Mouse (Mus musculus): ENCODE results near the gene Stx19. TPM values are rescaled to one million over a fixed set of nuclear protein-coding genes. Genes with fewer than 3 reads are reported as not detected.
A peak's percentile ranks its signal among the peaks of the same experiment; 100 is the strongest.

Gene Stx19
- total RNA-seq (2014; fragmentation: Nextera tagmentation) (not detected in 2 replicates), total RNA-seq (2017) (not detected in 2 replicates)

DNA sequence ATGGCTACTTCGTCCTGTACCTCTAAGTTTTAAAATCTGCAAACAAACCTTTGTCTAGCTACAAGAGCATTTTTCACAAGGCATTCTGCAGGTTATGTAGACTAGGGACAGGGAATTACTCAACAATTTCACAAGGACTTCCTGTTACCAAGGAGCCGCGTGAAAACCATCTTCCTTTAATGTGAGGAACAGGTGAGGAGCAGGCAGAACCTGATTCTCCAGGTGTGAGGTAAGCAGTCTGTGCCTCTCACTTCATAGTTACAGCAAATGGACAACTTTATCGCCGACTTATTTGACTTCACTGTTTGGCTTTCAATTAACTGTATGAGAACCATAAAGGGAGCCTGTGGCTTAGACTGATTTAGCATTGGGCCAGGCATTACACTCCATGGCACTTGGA, at the start of gene Stx19:
Stx19 (plus strand) TSS at position 186 of the 400 bp plus-strand sequence.
- ATAC-seq (replicated peaks; ENCODE audit: poor library complexity, severe bottlenecking): peak; percentile 42

DNA sequence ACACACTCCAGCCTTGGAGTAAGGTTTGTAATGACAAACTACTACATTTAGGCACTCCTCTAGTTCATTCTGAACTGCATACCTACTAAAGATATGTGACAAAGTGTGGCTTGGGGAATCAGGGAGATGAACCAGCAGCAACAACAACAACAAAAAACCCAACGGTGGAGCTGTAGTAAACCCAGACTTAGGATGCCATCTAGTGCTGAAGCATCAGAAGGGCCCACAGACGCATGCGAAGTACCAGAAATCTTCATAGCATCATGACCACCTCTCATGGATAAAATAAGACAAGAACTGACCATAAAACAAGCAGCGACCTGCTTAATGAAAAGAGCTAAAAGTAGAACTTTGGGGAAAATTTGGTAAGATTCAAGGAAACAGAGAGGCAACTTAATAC, 41.0 kb upstream of the Stx19 start:
- ATAC-seq (replicated peaks; ENCODE audit: poor library complexity, severe bottlenecking): no peak

DNA sequence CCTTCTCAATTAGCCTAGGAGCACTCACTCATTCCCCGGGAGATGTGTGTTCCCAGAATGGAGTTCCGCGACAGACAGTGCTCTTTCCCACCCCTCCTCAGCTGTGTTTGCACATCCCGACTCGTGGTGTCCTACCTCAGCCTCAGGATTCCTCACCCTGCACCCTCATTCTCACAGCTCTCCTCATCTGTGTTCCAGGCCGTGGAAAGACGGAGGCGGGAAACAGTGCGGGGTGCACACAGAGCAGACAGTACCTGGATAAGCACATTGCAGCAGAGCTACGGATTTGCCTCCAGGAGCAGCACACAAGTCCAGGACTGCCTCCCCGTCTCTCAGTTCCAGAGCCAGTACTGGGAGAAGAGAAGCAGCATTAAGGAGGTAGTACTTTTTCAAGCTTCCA, 38.4 kb upstream of the Stx19 start:
- ATAC-seq (replicated peaks; ENCODE audit: poor library complexity, severe bottlenecking): no peak

DNA sequence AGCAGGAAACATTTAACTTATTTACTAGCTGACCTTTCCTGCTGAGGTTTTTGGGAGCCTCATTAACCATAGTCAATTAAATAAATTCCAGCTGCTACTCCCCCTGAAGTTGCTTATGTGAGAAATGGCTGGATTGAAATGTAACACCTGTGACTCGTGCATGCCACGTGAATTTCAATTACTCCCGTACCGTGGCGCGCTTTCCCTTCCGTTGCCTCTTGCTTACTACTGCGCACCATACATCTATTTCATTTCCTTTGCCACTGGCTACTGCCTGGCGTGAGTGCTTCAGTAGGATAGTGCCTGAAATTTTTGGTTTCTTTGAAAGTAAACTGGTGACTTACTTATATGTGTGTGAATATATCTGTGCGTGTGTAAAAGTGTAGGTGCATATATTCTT, 36.2 kb upstream of the Stx19 start:
- ATAC-seq (replicated peaks; ENCODE audit: poor library complexity, severe bottlenecking): no peak

DNA sequence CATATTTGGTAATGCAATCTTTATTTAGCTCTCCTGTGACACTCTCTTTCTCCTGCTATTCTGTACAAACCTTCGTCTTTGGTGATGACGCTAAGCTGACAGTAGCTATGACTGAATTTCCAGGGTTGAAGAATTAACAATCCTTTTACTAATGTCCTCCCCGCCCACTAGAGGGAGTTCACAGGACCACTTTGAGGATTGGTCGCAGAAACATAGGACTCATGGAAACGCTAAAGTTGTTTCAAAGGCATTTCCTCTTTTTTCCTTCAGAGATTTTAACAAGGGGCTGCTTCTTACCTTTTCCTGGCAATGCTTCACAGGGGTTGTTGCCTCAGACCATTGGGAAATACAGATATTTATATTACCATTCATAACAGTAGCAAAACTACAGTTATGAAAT, 32.2 kb upstream of the Stx19 start:
- peak; percentile 47 for ATAC-seq (replicated peaks; ENCODE audit: poor library complexity, severe bottlenecking)

DNA sequence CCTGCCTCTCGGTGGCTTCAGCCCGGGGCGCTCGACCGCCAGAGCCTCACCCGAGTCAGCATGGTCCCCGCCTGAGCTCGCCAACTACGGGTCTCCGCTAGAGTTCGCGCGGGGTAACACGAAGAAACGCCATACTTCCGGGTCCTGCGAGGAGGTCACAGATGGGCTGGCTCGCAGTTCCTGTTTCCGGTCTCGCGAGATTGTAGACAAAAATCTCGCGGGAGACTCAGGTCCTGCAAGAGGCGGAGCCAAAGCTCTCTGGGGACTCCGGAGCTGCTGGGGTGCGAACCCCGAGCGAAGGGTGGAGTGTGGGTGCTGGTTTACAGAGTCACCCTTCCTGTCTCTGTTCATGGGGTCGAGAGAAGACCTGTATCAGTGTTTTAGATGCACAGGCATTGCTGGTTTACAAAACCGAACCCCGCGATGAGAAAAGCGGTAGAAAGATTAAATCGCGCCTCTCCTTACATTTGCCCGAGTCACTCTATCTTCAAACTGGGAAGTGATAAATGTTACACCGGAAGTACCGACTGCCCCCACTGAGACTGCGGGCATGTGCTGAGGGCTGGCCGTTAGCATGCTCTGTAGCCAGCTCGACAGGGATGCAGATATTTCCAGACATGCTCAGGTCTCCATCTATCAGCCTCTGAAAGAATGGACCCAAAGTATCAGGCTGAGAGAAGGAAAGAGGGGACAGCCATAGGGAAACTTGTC, 27.7 kb upstream of the Stx19 start, which contains the start of gene Nsun3:
Nsun3 (minus strand) TSS at position 198 of the 711 bp plus-strand sequence.
- peak; percentile 73 for ATAC-seq (replicated peaks; ENCODE audit: poor library complexity, severe bottlenecking)

DNA sequence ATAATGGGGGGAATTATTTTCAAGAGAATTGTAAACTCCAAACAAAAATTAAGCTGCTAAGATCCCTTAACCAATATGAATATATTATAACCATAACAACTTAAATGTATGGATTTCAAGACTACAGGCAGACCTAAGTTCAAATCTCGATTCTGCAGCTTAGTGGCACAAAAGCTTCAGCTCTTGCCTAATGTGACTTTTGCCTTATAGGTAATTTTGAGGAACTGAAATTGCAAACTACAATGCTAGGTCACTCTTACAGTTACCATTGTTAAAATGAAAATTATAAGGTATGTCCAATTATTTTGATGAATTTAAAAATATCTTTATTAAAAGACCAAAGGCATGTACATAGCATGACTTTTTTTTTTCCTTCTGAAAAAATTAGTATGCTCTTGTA, 17.9 kb upstream of the Stx19 start:
- peak; percentile 81 for ATAC-seq (replicated peaks; ENCODE audit: poor library complexity, severe bottlenecking)

DNA sequence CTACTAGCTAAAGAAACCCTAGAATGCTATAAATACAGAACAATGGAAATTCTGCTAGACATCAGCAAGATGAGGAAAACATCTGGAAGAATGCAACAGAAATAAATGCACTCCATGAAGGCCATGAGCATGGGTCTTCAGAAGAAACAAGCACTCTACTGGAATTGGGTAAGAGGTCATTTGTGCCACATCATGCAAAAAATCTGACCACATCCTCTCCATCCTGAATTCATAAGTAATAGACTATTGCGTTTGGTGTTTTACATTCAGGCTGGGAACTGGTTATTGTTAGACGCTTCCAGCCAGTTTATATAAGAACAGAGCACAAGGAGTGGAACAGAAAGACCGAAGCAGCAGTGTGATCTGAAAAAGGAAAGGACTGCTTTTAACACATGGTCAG, 15.7 kb upstream of the Stx19 start:
- ATAC-seq (replicated peaks; ENCODE audit: poor library complexity, severe bottlenecking): peak; percentile 71

DNA sequence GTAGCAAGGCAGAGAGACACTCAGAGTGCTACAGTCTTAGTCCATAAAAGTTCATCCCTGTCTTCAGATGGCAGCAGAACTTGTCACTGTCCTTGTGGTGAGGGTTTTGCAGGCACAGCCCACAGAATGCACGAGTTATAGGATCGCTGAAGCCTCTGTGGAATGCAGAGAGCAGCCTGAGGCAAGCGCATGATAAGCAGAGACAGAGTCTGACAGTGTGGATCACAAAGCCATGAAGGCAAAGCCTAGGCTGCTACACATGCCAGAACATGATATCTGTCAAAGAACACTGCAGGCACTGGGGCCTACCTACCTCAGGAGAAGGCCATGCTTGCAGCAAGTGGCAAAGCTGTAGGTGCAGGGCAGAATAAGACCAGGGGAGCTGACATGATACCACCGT, 15.1 kb upstream of the Stx19 start:
- no peak for ATAC-seq (replicated peaks; ENCODE audit: poor library complexity, severe bottlenecking)

DNA sequence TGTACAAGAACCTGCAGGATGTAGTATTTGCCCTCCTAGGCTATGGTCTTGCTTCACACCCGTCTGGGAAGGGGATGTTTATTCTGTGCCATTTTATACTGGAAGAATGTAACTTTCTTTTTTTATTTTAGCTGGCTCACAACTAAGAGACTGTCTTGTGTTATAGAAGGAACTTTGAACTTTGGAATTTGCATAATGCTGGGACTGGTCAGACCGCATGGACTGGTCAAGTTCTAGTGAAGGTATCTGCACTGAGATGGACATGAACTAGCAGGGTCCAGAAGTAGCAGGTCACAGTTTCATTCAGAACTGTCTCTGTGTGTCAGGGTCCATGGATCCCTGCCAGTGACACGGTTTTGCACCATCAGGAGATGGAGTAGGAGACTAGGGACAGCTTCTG, 14.6 kb upstream of the Stx19 start:
- ATAC-seq (replicated peaks; ENCODE audit: poor library complexity, severe bottlenecking): no peak

DNA sequence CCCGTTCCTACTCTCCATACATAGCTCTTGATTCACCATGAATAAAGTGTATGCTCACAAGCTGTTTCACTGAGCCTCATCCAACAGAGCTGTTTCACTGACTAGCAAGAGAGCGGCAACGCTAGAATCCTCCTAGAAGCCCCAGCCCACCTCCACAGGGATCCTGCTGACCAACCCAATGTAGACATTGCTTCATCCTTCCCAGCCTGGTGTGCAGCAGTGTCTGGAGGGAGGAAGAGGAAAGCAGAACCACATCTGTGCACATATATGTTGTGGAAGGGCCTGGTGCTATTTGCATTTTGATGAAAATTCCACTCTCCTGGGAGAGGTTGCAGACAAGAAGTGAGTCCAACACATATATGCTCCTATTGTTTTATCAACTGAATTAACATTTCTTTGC, 9.9 kb upstream of the Stx19 start:
- ATAC-seq (replicated peaks; ENCODE audit: poor library complexity, severe bottlenecking): peak; percentile 84

DNA sequence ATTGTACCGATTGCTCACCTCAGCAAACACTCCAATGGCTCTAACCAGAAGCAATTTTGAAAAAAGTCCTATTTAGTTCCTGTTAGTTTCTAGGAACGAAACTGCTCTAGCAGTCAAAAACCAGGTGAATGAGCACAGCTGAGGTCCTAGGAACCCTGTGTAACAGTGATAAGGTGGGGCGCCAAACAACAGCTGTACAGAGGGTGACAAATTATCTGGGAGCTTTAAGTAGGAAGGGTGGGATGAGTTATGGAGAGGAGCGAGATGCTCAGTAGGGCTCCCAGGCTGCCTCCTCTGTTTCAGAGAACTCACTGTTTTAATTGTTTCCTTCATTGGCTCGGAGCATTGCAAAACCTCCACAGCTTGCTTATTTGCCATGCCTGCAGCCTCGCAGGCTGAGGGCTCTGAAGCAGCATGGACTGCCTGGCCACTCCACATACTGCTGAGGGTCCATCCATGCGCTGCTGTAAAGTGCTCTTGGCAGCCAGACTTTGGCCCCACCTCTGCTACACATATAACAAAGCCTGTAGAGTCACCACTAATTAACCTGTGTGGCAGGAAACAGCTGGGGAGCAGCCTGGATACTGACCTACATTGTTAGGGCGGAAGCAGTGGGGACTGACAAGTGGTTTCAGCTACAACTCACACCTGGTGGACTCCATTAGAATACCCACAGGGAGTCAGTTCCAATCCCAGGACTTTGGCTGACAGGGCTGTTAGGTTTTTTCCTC, 7.1 kb upstream of the Stx19 start:
- ATAC-seq (replicated peaks; ENCODE audit: poor library complexity, severe bottlenecking): 0 out of 2 replicates have a peak, but pooled peaks have one; percentile 16

DNA sequence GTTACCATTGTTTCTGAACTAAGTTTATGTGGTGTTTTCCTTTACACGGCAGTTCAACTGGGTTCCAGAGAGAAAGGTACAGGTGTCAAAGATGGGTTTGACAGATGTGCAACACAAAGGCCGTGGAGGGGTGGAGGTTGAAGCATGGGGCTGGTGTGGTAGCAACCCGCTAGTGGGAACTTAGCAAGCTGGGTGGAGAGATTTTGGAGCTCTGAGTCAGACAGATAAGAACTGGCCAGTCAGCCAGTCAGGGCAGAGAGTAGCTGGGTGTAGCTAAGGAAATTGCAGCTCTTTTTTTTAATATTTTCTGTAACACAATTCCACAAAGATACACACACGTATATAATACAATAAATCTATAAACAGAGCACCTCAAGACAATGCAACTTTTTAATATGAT, 3.6 kb upstream of the Stx19 start:
- no peak for ATAC-seq (replicated peaks; ENCODE audit: poor library complexity, severe bottlenecking)

DNA sequence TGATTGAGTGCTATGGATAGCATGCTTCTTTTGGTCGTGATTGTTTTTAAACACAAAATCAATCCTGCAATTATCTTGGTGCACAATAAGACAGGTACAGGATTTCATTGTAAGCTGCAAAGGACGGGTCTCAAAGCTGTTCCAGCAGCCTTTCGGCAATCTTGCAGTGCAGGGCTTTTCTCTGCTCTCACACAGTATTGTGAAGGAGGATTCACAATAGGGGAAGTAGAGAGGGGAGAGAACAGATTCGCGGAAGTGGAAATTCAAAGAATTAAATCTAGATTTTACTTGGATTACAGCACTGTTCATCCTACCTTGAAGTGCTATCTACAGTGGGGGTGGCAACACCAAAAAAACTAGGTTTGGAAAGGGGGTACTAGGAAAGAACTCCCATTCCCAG, 686 bp upstream of the Stx19 start:
- ATAC-seq (replicated peaks; ENCODE audit: poor library complexity, severe bottlenecking): no peak; the same call in 1 of the 2 replicates

DNA sequence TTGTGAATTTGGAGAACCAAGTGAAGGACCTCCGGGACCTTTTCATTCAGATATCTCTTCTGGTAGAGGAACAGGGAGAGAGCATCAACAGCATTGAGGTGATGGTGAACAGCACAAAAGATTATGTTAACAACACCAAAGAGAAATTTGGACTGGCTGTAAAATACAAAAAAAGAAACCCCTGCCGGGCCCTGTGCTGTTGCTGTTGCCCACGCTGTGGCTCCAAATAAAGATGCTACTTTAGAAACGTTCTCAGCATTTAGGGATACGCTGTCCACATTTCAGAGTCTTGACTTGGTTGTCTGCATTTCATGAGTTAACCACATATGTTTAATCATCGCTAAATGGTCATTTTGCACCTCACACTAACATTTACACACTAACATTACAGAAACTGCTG, 8.0 kb downstream of the Stx19 start:
- ATAC-seq (replicated peaks; ENCODE audit: poor library complexity, severe bottlenecking): no peak

DNA sequence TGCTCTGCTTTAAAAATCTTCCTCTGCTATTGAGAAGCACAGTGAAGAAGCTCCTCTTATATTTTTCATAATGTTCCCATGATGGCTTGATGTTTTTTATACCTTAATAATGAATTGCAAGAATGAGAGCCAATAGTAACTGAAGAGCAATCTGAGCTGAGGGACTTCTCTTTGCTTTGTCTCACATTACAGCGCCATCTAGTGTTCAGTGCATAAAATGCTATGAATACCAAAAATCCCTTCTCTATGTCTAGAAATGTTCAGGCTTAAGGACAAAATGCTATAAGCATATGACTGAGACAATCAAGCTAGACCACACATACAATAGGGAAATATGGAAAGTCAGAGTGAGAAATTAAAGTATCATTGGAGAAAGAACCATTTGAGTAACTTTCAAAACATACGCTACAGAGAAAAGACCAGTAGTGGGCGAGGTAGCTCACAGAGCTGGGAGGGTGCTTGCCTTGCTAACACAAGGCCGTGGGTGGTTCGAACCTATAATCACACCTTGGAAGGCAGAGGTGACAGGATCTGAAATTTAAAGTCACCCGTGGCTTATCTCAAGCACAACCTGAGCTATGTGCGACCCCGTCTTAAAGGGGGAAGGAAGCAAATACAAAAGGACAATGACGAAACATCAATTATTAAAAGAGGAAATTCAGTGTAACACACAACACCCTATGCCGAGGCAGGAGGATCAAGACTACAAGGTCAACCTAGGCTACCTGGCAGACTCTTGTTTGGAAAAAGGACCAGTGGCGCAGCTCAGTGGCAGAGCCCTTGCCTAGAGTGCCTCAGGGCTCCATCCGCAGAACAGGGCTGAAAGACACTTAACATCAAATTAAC, 11.9 kb downstream of the Stx19 start:
- ATAC-seq (replicated peaks; ENCODE audit: poor library complexity, severe bottlenecking): peak; percentile 91

DNA sequence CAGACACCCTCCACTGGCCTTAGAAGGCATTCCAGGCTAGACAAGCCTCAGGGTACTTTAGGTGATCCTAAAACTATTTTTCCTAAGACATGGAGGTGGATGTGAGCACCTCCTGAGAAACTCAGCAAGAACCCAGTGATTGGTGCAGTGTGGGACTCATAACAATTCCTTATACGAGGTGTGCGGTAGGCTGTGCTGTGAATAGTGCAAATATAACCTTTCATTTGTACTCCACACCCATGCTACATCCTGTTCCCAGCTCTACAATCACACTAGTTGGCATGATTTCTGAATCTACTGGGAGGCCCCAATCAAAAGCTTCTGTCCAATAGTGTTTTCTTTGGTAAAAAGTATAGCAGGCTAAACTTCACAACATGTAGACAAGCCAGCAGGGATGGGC, 17.6 kb downstream of the Stx19 start:
- ATAC-seq (replicated peaks; ENCODE audit: poor library complexity, severe bottlenecking): no peak

DNA sequence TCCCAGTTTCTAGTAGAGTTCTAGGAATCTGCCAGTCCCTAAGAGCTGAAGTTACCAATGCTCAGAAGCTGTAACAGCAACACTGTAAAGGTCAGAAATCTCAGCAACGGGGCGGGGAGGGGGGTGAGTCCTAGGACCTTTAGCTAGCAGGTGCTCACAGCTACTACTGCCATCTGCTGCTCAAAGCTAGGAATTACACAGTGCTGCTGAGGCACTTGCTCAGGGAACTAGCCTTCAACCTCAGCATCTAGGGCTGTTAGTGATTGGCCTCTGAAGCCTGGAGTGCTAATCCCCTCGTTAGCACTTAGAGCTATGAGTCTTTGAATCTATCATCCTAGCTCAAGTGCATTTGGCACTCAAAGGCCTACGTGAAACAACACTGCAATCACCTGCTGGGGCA, 18.0 kb downstream of the Stx19 start:
- peak; percentile 98 for ATAC-seq (replicated peaks; ENCODE audit: poor library complexity, severe bottlenecking)

DNA sequence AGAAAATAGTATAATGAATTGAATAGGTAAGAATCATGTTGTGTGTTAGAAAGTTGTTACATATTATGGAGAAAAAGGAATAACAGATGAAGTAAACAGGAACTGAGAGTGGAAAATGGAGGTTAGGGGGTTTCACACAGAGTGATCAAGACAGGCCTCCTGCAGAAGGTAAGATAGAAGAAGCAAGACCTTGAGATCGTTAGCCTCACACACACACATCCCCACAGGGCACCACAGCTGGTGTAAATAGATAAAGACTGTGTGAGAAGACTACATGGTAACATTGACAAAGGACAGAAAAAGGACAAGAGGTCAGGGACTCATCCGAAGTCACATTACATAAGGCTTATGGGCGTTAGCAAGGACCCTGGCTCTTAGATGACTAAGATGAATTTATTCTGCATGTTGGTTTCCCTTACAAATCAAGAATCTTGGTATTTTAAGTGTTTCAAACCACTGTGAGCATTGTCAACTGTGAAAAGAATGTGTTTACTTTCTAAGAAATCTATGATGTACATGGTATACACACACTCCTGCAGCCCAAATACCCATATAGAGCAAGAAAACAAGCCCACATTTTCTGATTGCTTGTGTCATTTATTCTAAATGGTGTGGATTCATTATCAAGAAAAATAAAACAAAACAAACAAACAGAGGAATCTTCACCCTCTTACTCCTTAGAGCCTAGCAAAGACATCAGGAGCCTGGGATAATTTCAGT, 19.7 kb downstream of the Stx19 start:
- peak; percentile 66 for ATAC-seq (replicated peaks; ENCODE audit: poor library complexity, severe bottlenecking)

DNA sequence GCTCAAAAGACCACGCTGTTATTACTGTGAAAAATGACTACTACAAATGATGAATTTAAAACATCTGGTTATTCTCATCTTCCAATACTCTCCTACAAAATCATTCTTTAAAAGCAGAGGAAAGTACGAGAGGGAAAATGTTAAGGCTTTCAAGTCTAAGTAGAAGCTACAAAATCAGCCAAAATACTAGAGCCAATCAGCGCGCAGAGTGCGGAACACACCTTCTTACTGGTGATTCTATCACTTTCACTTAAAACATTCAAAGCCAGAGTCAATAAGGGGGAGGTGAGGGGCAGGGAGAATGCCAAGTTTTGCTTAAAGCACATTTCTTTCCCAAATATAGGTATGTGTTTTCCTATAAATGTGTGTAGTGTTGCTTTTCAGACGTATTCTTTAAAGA, 30.9 kb downstream of the Stx19 start:
- no peak for ATAC-seq (replicated peaks; ENCODE audit: poor library complexity, severe bottlenecking)
